28 mouse cellular contexts compared by ENCODE assay signal in the genomic region with DNA sequence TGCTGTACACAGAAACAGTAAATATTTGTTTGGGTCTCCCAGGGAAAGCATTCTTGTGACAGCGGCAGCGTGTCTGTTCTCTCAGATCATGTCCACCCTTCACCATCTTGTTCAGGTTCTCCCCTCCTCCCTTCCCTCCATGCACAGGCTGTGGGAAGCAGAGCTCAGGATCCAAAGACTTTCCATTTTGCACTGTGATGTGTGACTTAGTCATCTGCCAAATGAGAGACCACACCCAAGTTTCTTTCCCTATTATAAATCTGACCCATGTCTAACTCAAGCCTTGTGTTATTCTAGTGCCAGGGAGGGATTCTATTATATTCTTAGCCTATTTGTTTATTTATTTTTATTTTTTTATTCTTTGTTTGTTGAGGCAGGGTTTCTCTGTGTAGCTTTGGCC. TPM values are rescaled to one million over a fixed set of nuclear protein-coding genes. Genes with fewer than 3 reads are reported as not detected.
DNase-seq lines count a peak whose midpoint lies in the region; ATAC-seq and TF ChIP-seq lines count a peak whose summit lies in the region.
"Had no signal": no experiment of that assay in that cellular context is flagged by ENCODE, and none has a peak within 500 bp of the region (broad histone marks: within the 10 kb centered on the region; RNA-seq: fewer than 3 reads in every experiment).

No protein-coding gene starts in this region.

- no peak for DNase-seq in heart, adult 2 months
- no peak for DNase-seq in heart, postnatal 14 days
- DNase-seq in 3T3-L1 (ENCODE audit: low read depth, low spot score): peak; percentile 82
- DNase-seq in stomach, postnatal 0 days (ENCODE audit: low spot score): no peak
- DNase-seq in frontal cortex, postnatal 36 days (ENCODE audit: low spot score in 2 of 2): no peak
- DNase-seq: adrenal gland, adult 2 months; adrenal gland, postnatal 36 days; B cell, adult 2 months; cerebellum, postnatal 14 days; gastrocnemius, postnatal 10 days; heart, postnatal 36 days; kidney, adult 11 months; kidney, postnatal 14 days; layer of hippocampus, adult 9-11 months; midbrain, embryonic 14.5 days; right cerebral cortex, postnatal 25 days; spleen, adult 18-20 months; thymus, adult 2 months; thymus, postnatal 36 days had no signal

- TF ChIP-seq EP300 in heart, adult 2 months (IDR thresholded peaks at IDR 0.05; ENCODE audit: insufficient read depth, low read depth, low read length): no peak
- no peak for TF ChIP-seq EP300 in stomach, postnatal 0 days (optimal IDR thresholded peaks at IDR 0.05)

- peaks cover 3% of the 10 kb centered on the region for H3K36me3 ChIP-seq in heart, adult 2 months (ENCODE audit: control insufficient read depth, insufficient read depth, low read length)
- H3K36me3 ChIP-seq in liver, embryonic 16.5 days (ENCODE audit: control insufficient read depth, insufficient read depth): peaks cover 7% of the 10 kb centered on the region
- H3K36me3 ChIP-seq in stomach, postnatal 0 days (ENCODE audit: control insufficient read depth, insufficient read depth, low read length): peaks cover 8% of the 10 kb centered on the region; the same call in 1 of the 2 replicates

- H3K79me2 ChIP-seq in heart, adult 2 months (replicated peaks; ENCODE audit: control insufficient read depth, insufficient read depth, low read length): no peaks in the 10 kb centered on the region

- ATAC-seq in liver, embryonic 16.5 days (ENCODE audit: low read depth): no peak
- no peak for ATAC-seq in stomach, postnatal 0 days (ENCODE audit: low FRiP score, low TSS enrichment)
- ATAC-seq in inflammation-experienced regulatory T-cells, adult 6 months: no peak
- ATAC-seq: activated CD4-positive, CD25-positive, alpha-beta regulatory T cell, adult 4 months; forebrain, embryonic 14.5 days; hindbrain, postnatal 0 days; lung, postnatal 0 days had no signal

- TF ChIP-seq POLR2A in heart, adult 2 months (IDR thresholded peaks at IDR 0.05; ENCODE audit: insufficient read depth, low read depth, low read length): no peak

- H3K4me3 ChIP-seq in heart, adult 2 months: no peak overlapping the region
- H3K4me3 ChIP-seq in liver, embryonic 16.5 days (ENCODE audit: low read depth, low read length): no peak overlapping the region
- no peak overlapping the region for H3K4me3 ChIP-seq in stomach, postnatal 0 days (ENCODE audit: low read depth, low read length)
- H3K4me3 ChIP-seq: heart, embryonic 10.5 days; heart, embryonic 15.5 days; hindbrain, embryonic 12.5 days had no signal

- H3K27me3 ChIP-seq in heart, adult 2 months (ENCODE audit: control insufficient read depth, insufficient read depth, low read length): no peaks in the 10 kb centered on the region
- no peaks in the 10 kb centered on the region for H3K27me3 ChIP-seq in liver, embryonic 16.5 days (ENCODE audit: control insufficient read depth, insufficient read depth, low read depth, low read length)
- no peaks in the 10 kb centered on the region for H3K27me3 ChIP-seq in stomach, postnatal 0 days (ENCODE audit: control insufficient read depth, insufficient read depth, low read length)
- H3K27me3 ChIP-seq: heart, embryonic 15.5 days; hindbrain, embryonic 12.5 days had no signal

- no peaks in the 10 kb centered on the region for H3K9me3 ChIP-seq in liver, embryonic 16.5 days (replicated peaks; ENCODE audit: control insufficient read depth, low read length)
- no peaks in the 10 kb centered on the region for H3K9me3 ChIP-seq in stomach, postnatal 0 days (ENCODE audit: control insufficient read depth, low read length)
- H3K9me3 ChIP-seq: heart, embryonic 10.5 days; heart, embryonic 15.5 days; hindbrain, embryonic 12.5 days had no signal

- H3K4me1 ChIP-seq in heart, adult 2 months (ENCODE audit: control insufficient read depth, insufficient read depth, low read length): peaks cover 27% of the 10 kb centered on the region
- peaks cover 82% of the 10 kb centered on the region for H3K4me1 ChIP-seq in liver, embryonic 16.5 days (ENCODE audit: control insufficient read depth, low read depth, low read length)
- H3K4me1 ChIP-seq in stomach, postnatal 0 days (replicated peaks; ENCODE audit: control insufficient read depth, insufficient read depth): peaks cover 16% of the 10 kb centered on the region

- intact Hi-C loops in heart, adult 2 months (cut with DNase I): no loop called here
- intact Hi-C loops in heart, postnatal 14 days (cut with DNase I): loop anchor here (2.0 kb wide), 1 partner anchor 28 kb away; a partner anchor contains a TSS

- no peak overlapping the region for H3K4me2 ChIP-seq in liver, embryonic 16.5 days (ENCODE audit: low read depth, low read length)
- H3K4me2 ChIP-seq in stomach, postnatal 0 days (replicated peaks; ENCODE audit: low read depth): no peak overlapping the region
- H3K4me2 ChIP-seq: heart, embryonic 15.5 days; hindbrain, embryonic 12.5 days had no signal

- peak overlapping the region; percentile 13; the same call in 1 of the 2 replicates for H3K27ac ChIP-seq in heart, adult 2 months
- H3K27ac ChIP-seq in liver, embryonic 16.5 days (ENCODE audit: low read length): peak overlapping the region; percentile 42; the same call in 1 of the 2 replicates
- peak overlapping the region; percentile 36; the same call in 1 of the 2 replicates for H3K27ac ChIP-seq in stomach, postnatal 0 days (replicated peaks)
- H3K27ac ChIP-seq: hindbrain, embryonic 12.5 days; hindbrain, postnatal 0 days had no signal

- WGBS in heart, adult 2 months: 93% methylated on average over 2 of the region's 2 CpGs
- 69% methylated on average over 2 of the region's 2 CpGs for WGBS in liver, embryonic 16.5 days (ENCODE audit: insufficient replicate concordance)
- 70% methylated on average over 2 of the region's 2 CpGs for whole genome bisulfite sequencing in stomach, postnatal 0 days

- H3K9ac ChIP-seq in heart, adult 2 months (ENCODE audit: low read depth, low read length): no peak overlapping the region
- no peak overlapping the region for H3K9ac ChIP-seq in liver, embryonic 16.5 days (ENCODE audit: low read depth, low read length)
- H3K9ac ChIP-seq in stomach, postnatal 0 days (ENCODE audit: low read length): no peak overlapping the region
- H3K9ac ChIP-seq: heart, embryonic 15.5 days; hindbrain, embryonic 12.5 days had no signal

- no peak for TF ChIP-seq CTCF in heart, adult 2 months (IDR thresholded peaks at IDR 0.05)
- no peak for TF ChIP-seq CTCF in stomach, postnatal 0 days (IDR thresholded peaks at IDR 0.05; ENCODE audit: low read depth)

RNA-seq across cellular contexts. Expression of a gene that starts 1.5 kb away (rescaled TPM):
- 10 to 100 TPM; 33.1 to 41.7 TPM for total RNA-seq in heart, adult 2 months (2021)
- 71.4 and 121 TPM in 2 replicates for polyA plus RNA-seq in heart, adult 2 months (2012; rRNA removed)
- total RNA-seq in heart, postnatal 14 days (2021): 10 to 100 TPM; 37.3 to 40.8 TPM
- 16.4 and 18.4 TPM in 2 replicates for polyA plus RNA-seq in liver, embryonic 16.5 days (2015; fragmentation: Nextera tagmentation; extraction: Ambion mirVana)
- 22.0 and 24.6 TPM in 2 replicates for polyA plus RNA-seq in stomach, postnatal 0 days (2015; fragmentation: Nextera tagmentation; extraction: Ambion mirVana)
- 10 to 100 TPM; 13.4 to 25.1 (median 20.9) TPM for polyA plus RNA-seq in inflammation-experienced regulatory T-cells, adult 6 months (2017; shearing (Covaris generic))

RNA-seq across cellular contexts. Expression of a gene that starts 21.3 kb away (rescaled TPM):
- total RNA-seq in heart, adult 2 months (2021): 1 to 10 TPM; 4.4 to 5.2 TPM
- polyA plus RNA-seq in heart, adult 2 months (2012; rRNA removed): 3.3 and 4.0 TPM in 2 replicates
- total RNA-seq in heart, postnatal 14 days (2021): 1 to 10 TPM; 7.6 to 8.3 TPM
- 1.1 and 1.2 TPM in 2 replicates for polyA plus RNA-seq in liver, embryonic 16.5 days (2015; fragmentation: Nextera tagmentation; extraction: Ambion mirVana)
- 2.5 and 2.9 TPM in 2 replicates for polyA plus RNA-seq in stomach, postnatal 0 days (2015; fragmentation: Nextera tagmentation; extraction: Ambion mirVana)
- polyA plus RNA-seq in inflammation-experienced regulatory T-cells, adult 6 months (2017; shearing (Covaris generic)): under 1 TPM in 2 of 3 experiments, not detected in 1; 0.47 to 0.54 TPM

RNA-seq across cellular contexts. Expression of a gene that starts 21.6 kb away (rescaled TPM):
- 10 to 100 TPM in 1 of 2 experiments, 1 to 10 TPM in 1; 4.3 to 10.3 TPM for total RNA-seq in heart, adult 2 months (2021)
- 9.8 and 12.5 TPM in 2 replicates for polyA plus RNA-seq in heart, adult 2 months (2012; rRNA removed)
- 10 to 100 TPM; 12.2 to 14.4 TPM for total RNA-seq in heart, postnatal 14 days (2021)
- 255 and 284 TPM in 2 replicates for polyA plus RNA-seq in liver, embryonic 16.5 days (2015; fragmentation: Nextera tagmentation; extraction: Ambion mirVana)
- polyA plus RNA-seq in stomach, postnatal 0 days (2015; fragmentation: Nextera tagmentation; extraction: Ambion mirVana): 38.7 and 39.5 TPM in 2 replicates
- 100 to 1,000 TPM in 1 of 3 experiments, 10 to 100 TPM in 2; 55.5 to 163 (median 71.5) TPM for polyA plus RNA-seq in inflammation-experienced regulatory T-cells, adult 6 months (2017; shearing (Covaris generic))

RNA-seq across cellular contexts. Expression of a gene that starts 25.5 kb away (rescaled TPM):
- total RNA-seq in heart, adult 2 months (2021): 10 to 100 TPM; 65.2 to 79.6 TPM
- polyA plus RNA-seq in heart, adult 2 months (2012; rRNA removed): 89.0 and 127 TPM in 2 replicates
- total RNA-seq in heart, postnatal 14 days (2021): 10 to 100 TPM; 52.1 to 54.8 TPM
- 29.1 and 32.0 TPM in 2 replicates for polyA plus RNA-seq in liver, embryonic 16.5 days (2015; fragmentation: Nextera tagmentation; extraction: Ambion mirVana)
- polyA plus RNA-seq in stomach, postnatal 0 days (2015; fragmentation: Nextera tagmentation; extraction: Ambion mirVana): 14.7 and 17.3 TPM in 2 replicates
- 10 to 100 TPM; 18.2 to 20.5 (median 18.8) TPM for polyA plus RNA-seq in inflammation-experienced regulatory T-cells, adult 6 months (2017; shearing (Covaris generic))

RNA-seq across cellular contexts. Expression of a gene that starts 28.5 kb away (rescaled TPM):
- total RNA-seq in heart, adult 2 months (2021): 10 to 100 TPM; 71.9 to 92.6 TPM
- polyA plus RNA-seq in heart, adult 2 months (2012; rRNA removed): 57.1 and 58.5 TPM in 2 replicates
- total RNA-seq in heart, postnatal 14 days (2021): 10 to 100 TPM; 60.6 to 61.0 TPM
- 3.0 and 3.2 TPM in 2 replicates for polyA plus RNA-seq in liver, embryonic 16.5 days (2015; fragmentation: Nextera tagmentation; extraction: Ambion mirVana)
- 12.2 and 13.9 TPM in 2 replicates for polyA plus RNA-seq in stomach, postnatal 0 days (2015; fragmentation: Nextera tagmentation; extraction: Ambion mirVana)
- 1 to 10 TPM; 2.4 to 3.1 (median 2.7) TPM for polyA plus RNA-seq in inflammation-experienced regulatory T-cells, adult 6 months (2017; shearing (Covaris generic))
